Mouse (Mus musculus) ES-Bruce4 (cell line): ENCODE measurements around the gene Exoc4. TPM values are rescaled to one million over a fixed set of nuclear protein-coding genes. Genes with fewer than 3 reads are reported as not detected.

Experiments
- H3K27ac ChIP-seq: 2 replicates; pipeline ENCODE4 v1.5.1; 2012; ENCODE audit warnings: low read length, inconsistent platforms; ENCODE audit not compliant: insufficient read depth
- H3K27me3 ChIP-seq: 2 replicates; pipeline ENCODE4 v1.6.1; 2012; ENCODE audit warnings: mild to moderate bottlenecking, low read length, inconsistent platforms; ENCODE audit not compliant: control insufficient read depth, poor library complexity, insufficient read depth, severe bottlenecking
- H3K36me3 ChIP-seq: 2 replicates; pipeline ENCODE4 v1.6.1; 2012; ENCODE audit warnings: inconsistent platforms, mild to moderate bottlenecking, low read length, moderate library complexity; ENCODE audit not compliant: control insufficient read depth, poor library complexity, insufficient read depth, severe bottlenecking
- H3K4me1 ChIP-seq: one replicate; pipeline ENCODE4 v1.8.1; 2011; ENCODE audit warnings: low read length; ENCODE audit not compliant: control insufficient read depth, insufficient read depth
- H3K4me3 ChIP-seq: 2 replicates; pipeline ENCODE4 v1.5.1; 2011; ENCODE audit warnings: low read depth, mild to moderate bottlenecking, low read length
- H3K9ac ChIP-seq: 2 replicates; pipeline ENCODE4 v1.6.1; 2012; ENCODE audit warnings: low read depth, mild to moderate bottlenecking, inconsistent platforms; ENCODE audit not compliant: poor library complexity, severe bottlenecking
- H3K9me3 ChIP-seq: replicated peaks from 2 replicates; pipeline ENCODE4 v1.6.1; 2012; ENCODE audit warnings: mild to moderate bottlenecking, low read length, inconsistent platforms; ENCODE audit not compliant: control insufficient read depth, poor library complexity, insufficient read depth, severe bottlenecking
- CTCF ChIP-seq: IDR thresholded peaks from one replicate; pipeline ENCODE4 v1.8.1; 2011; ENCODE audit warnings: low read depth, low read length
- EP300 ChIP-seq: IDR thresholded peaks from 2 replicates; pipeline ENCODE4 v1.6.1; 2011; ENCODE audit warnings: low read depth, low read length; ENCODE audit not compliant: insufficient read depth
- POLR2A ChIP-seq: IDR thresholded peaks from one replicate; pipeline ENCODE4 v1.8.1; 2011; ENCODE audit warnings: low read length; ENCODE audit not compliant: insufficient read depth
- polyA plus RNA-seq: library from polyadenylated mRNA; stranded (reverse); fragments of >200 nt; gene quantifications from 2 replicates; pipeline ENCODE4 v1.2.4, GENCODE M21; 2011; ENCODE audit warnings: low read depth; ENCODE audit not compliant: missing spikeins, insufficient read depth, insufficient read length

The Exoc4 gene
- polyA plus RNA-seq, 1 experiment: 158 TPM

DNA sequence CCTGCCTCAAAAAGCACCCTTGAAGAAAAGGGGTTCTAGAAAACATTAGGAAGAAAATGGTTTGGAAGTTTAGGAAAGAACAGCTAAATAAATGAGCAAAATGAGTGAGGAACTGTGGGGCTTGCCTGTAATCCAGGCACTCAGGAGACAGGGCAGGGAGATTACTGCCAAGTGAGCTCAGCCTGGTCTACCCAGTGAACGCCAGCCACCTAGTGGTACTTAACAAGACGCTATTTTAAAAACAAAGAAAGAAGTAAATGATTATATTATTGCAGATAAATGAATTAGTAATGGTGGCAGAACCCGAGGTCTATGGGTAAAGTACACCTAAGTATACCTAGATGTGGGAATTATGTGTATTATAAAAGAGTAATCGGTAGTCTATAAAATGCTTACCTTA, 651.7 kb downstream of the Exoc4 start:
- Histone ChIP-seq H3K9me3 (no peaks in the 10 kb centered on the region), H3K4me3 (no peak overlapping the region), H3K27me3 (no peaks in the 10 kb centered on the region), H3K4me1 (no peaks in the 10 kb centered on the region), H3K36me3 (no peaks in the 10 kb centered on the region), H3K27ac (no peak overlapping the region), H3K9ac (no peak overlapping the region)
- TF ChIP-seq EP300 (no peak), CTCF (no peak), POLR2A (no peak)

DNA sequence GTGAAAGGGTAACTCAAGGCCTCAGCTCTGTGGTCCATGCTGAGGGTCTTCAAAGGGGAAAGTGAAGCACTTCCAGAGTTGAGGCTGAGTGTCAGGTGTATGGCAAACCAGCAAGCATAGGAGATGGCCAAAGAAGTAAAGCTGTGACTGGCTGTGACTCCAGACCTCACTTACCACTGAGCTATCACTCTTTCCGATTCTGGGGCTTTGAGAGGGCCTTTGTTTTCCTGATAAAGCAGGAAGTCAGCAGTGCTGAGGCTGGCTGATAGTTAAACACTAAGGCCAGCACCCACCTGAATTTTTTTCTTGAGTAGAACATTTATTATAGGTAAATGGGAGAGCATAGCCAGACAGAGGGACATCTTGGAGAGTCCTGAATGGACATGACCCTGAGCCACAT, 656.2 kb downstream of the Exoc4 start:
- Histone ChIP-seq H3K36me3 (no peaks in the 10 kb centered on the region), H3K4me3 (no peak overlapping the region)

DNA sequence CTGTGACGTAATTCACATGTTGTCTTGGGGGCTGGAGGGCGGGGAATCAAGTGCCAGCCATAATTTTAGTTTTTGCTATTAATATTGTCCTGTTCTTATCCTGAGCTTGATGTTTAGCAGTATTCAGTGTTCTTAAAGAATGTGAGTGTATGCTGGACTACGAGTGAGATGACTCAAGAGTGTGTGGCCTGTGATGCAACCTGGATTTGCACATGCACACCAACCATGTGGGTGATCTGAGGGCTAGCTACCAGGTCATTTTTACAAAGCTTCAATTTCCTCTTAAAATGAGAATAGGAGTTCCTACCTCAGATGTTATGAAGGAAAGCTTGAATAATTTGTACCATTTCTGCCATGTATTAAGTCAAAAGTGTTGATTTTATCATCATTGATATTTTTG, 661.8 kb downstream of the Exoc4 start:
- H3K36me3 ChIP-seq: no peaks in the 10 kb centered on the region; the same call in 1 of the 2 replicates
- TF ChIP-seq CTCF (no peak), EP300 (no peak), POLR2A (no peak)

More for the DNA sequence above, 656.2 kb downstream of the Exoc4 start:
- H3K27me3 ChIP-seq: no peaks in the 10 kb centered on the region
- H3K4me1 ChIP-seq: no peaks in the 10 kb centered on the region
- no peaks in the 10 kb centered on the region for H3K9me3 ChIP-seq
- no peak overlapping the region for H3K27ac ChIP-seq
- TF ChIP-seq CTCF: no peak
- TF ChIP-seq EP300: no peak
- no peak for TF ChIP-seq POLR2A
- H3K9ac ChIP-seq: no peak overlapping the region

DNA sequence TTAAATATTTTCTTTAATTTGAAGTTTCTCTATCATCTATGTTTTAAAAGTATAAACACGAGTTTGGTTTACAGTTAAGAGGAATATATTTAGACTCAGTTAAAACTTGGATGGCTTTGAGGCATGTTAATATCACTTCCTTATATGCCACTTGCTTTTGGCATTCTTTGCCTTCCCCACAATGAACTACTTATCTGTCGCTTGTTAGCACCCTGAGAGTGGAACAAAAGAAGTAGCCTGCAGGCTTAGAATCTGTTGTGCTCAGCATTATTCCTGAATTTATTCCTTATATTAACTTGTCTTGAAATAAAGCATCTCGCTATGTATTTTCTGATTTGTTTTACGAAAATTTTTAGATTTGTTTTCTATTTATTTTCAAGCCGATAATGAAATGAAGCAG, 664.2 kb downstream of the Exoc4 start:
- Histone ChIP-seq H3K36me3 (no peaks in the 10 kb centered on the region; the same call in 1 of the 2 replicates), H3K27me3 (no peaks in the 10 kb centered on the region), H3K27ac (no peak overlapping the region), H3K4me3 (no peak overlapping the region), H3K4me1 (peaks cover 1% of the 10 kb centered on the region), H3K9me3 (no peaks in the 10 kb centered on the region), H3K9ac (no peak overlapping the region)
- TF ChIP-seq EP300 (no peak), POLR2A (no peak), CTCF (no peak)

More for the DNA sequence above, 661.8 kb downstream of the Exoc4 start:
- Histone ChIP-seq H3K4me1 (peaks cover 1% of the 10 kb centered on the region), H3K9ac (no peak overlapping the region), H3K4me3 (no peak overlapping the region), H3K27me3 (no peaks in the 10 kb centered on the region), H3K9me3 (no peaks in the 10 kb centered on the region), H3K27ac (no peak overlapping the region)

DNA sequence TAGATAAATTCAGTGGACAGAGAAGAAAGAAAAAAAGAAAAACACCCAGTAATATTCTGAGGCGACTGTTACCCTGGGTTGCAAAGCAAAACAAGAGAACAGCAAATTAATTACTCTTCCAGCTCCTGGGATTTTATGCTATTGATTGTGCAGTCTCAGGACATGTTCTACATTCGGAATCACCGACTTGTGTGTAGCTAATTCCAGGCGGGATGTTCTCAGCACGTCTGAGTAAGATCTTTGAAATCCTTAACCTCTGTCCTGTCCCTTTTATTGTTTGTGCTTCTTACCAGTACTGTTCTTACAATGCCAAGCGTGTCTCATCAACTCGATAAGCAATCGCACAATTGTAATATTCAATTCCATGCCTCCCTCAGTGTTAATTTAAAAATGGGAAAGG, 664.6 kb downstream of the Exoc4 start:
- TF ChIP-seq CTCF (no peak), EP300 (no peak), POLR2A (no peak)
- Histone ChIP-seq H3K36me3 (no peaks in the 10 kb centered on the region; the same call in 1 of the 2 replicates), H3K9ac (no peak overlapping the region), H3K9me3 (no peaks in the 10 kb centered on the region), H3K27me3 (no peaks in the 10 kb centered on the region), H3K4me3 (no peak overlapping the region), H3K4me1 (peaks cover 1% of the 10 kb centered on the region), H3K27ac (no peak overlapping the region)

DNA sequence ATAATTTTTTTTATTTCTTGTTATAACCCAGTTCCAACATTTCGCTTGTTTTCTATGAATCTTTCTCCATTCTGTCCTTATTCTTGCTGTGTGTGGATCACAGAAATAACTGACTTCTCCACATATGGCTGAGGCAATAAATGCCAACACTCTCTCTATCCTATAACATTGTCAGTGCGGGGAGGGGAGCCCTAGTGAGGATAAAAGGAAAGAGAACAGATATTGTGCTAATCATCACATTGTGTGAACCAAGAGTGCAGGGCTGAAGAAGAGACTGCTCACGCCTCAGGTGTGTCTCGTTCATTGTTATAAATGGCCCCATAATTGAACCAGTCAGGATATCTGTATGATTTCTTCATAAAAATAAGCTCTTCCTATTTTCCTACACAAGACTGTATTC, 665.1 kb downstream of the Exoc4 start:
- TF ChIP-seq EP300: no peak
- no peak for TF ChIP-seq CTCF
- no peak for TF ChIP-seq POLR2A
- no peak overlapping the region for H3K9ac ChIP-seq

More for the DNA sequence above, 665.1 kb downstream of the Exoc4 start:
- no peaks in the 10 kb centered on the region for H3K27me3 ChIP-seq
- peaks cover 1% of the 10 kb centered on the region for H3K4me1 ChIP-seq
- H3K27ac ChIP-seq: no peak overlapping the region
- H3K9me3 ChIP-seq: no peaks in the 10 kb centered on the region
- H3K36me3 ChIP-seq: no peaks in the 10 kb centered on the region; the same call in 1 of the 2 replicates
- H3K4me3 ChIP-seq: no peak overlapping the region
